Mouse (Mus musculus) cortical plate, adult 2 months (tissue): ENCODE data around the gene Fam228a.

Source experiments
- CTCF ChIP-seq: fragments of 200-500 bp; IDR thresholded peaks from 2 replicates; pipeline ENCODE4 v1.5.1; 2011; ENCODE audit warnings: mild to moderate bottlenecking, control low read depth, low read length; ENCODE audit not compliant: insufficient read depth; ENCODE audit errors: extremely low read depth
- POLR2A ChIP-seq: fragments of 200-500 bp; IDR thresholded peaks from 2 replicates; pipeline ENCODE4 v1.6.1; 2011; ENCODE audit warnings: mild to moderate bottlenecking, low read length, control low read depth; ENCODE audit not compliant: insufficient read depth; ENCODE audit errors: extremely low read depth

- TF ChIP-seq CTCF (no peak), POLR2A (no peak)
These were observed 37.3 kb upstream of the Fam228a start for GRCm38 (mm10) chr12:4775588-4775949.
